Mouse (Mus musculus) liver, embryonic 16.5 days (tissue): ENCODE measurements at regions not wholly inside any gene's neighbourhood (a gene's known extent, or its start where the extent isn't known, plus 50 kb on each side); places are given as distances from the start of the nearest gene placed in this dataset.

ENCODE experiments used
- ATAC-seq: fragments of 200-750 bp; cut with Nextera tagmentation; 2 replicates; pipeline ENCODE4 v1.8.0; 2017; ENCODE audit warnings: low read depth, mild to moderate bottlenecking, moderate number of reproducible peaks, moderate library complexity
- H3K27ac ChIP-seq: fragments of 300-500 bp; sonication (generic); 2 replicates; pipeline ENCODE4 v1.5.1; 2014; ENCODE audit warnings: mild to moderate bottlenecking, low read length
- H3K27me3 ChIP-seq: fragments of 300-500 bp; sonication (generic); 2 replicates; pipeline ENCODE4 v1.6.1; 2014; ENCODE audit warnings: low read depth, low read length, mixed read lengths; ENCODE audit not compliant: control insufficient read depth, insufficient read depth
- H3K36me3 ChIP-seq: fragments of 300-500 bp; sonication (generic); 2 replicates; pipeline ENCODE4 v1.6.1; 2014; ENCODE audit warnings: mild to moderate bottlenecking; ENCODE audit not compliant: control insufficient read depth, insufficient read depth
- H3K4me1 ChIP-seq: fragments of 300-500 bp; sonication (generic); 2 replicates; pipeline ENCODE4 v1.6.1; 2014; ENCODE audit warnings: low read depth, low read length, mixed read lengths; ENCODE audit not compliant: control insufficient read depth
- H3K4me2 ChIP-seq: fragments of 300-500 bp; sonication (generic); 2 replicates; pipeline ENCODE4 v1.6.1; 2014; ENCODE audit warnings: low read depth, low read length, mixed read lengths
- H3K4me3 ChIP-seq: fragments of 300-500 bp; sonication (generic); 2 replicates; pipeline ENCODE4 v1.5.1; 2014; ENCODE audit warnings: low read depth, mild to moderate bottlenecking, low read length
- H3K9ac ChIP-seq: fragments of 300-500 bp; sonication (generic); 2 replicates; pipeline ENCODE4 v1.6.1; 2014; ENCODE audit warnings: low read depth, low read length
- H3K9me3 ChIP-seq: fragments of 300-500 bp; sonication (generic); replicated peaks from 2 replicates; pipeline ENCODE4 v1.6.1; 2016; ENCODE audit warnings: low read length; ENCODE audit not compliant: control insufficient read depth
- WGBS: fragments of 180-500 bp; shearing (Covaris S2); extraction: QIAGEN DNeasy Blood & Tissue Kit; methylation state at CpG from one replicate; pipeline ENCODE4 v1.1.7; 2014; ENCODE audit not compliant: insufficient replicate concordance; 5-methylcytosine and 5-hydroxymethylcytosine counted together

- WGBS: 11% methylated on average over 14 of the region's 14 CpGs
- no peak for ATAC-seq
- Histone ChIP-seq H3K9me3 (no peaks in the 10 kb centered on the region), H3K4me1 (no peaks in the 10 kb centered on the region), H3K4me2 (peak overlapping the region; percentile 21; the same call in 1 of the 2 replicates), H3K4me3 (no peak overlapping the region), H3K36me3 (no peaks in the 10 kb centered on the region), H3K27ac (no peak overlapping the region), H3K9ac (no peak overlapping the region), H3K27me3 (no peaks in the 10 kb centered on the region)
Measured at GRCm38 (mm10) chr5:134006470-134007126, 92.9 kb upstream of the Castor2 start.

DNA sequence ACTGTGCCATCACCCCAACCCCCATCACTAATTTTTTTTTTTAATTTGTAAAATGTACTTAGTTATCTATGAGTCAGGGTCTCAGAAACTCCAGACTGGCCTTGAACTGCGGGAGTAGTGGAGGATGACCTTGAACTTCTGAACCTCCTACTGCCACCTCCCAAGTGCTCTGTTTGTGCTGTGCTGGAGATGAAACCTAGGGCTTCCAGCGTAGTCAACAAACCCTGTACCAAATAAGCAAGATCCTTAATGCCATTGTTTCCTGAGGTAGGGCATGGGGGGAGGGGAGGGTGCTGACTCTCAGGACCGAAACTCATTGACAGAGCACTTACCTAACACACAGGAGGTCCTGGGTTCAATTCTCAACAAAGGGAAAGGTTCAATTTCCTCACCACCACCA is 93.5 kb upstream of the Castor2 start:
- Histone ChIP-seq H3K4me3 (no peak overlapping the region), H3K4me1 (no peaks in the 10 kb centered on the region), H3K36me3 (no peaks in the 10 kb centered on the region), H3K9ac (no peak overlapping the region), H3K4me2 (no peak overlapping the region), H3K27me3 (no peaks in the 10 kb centered on the region), H3K9me3 (no peaks in the 10 kb centered on the region), H3K27ac (no peak overlapping the region)
- WGBS: 51% methylated on average over 3 of the region's 3 CpGs
- no peak for ATAC-seq

DNA sequence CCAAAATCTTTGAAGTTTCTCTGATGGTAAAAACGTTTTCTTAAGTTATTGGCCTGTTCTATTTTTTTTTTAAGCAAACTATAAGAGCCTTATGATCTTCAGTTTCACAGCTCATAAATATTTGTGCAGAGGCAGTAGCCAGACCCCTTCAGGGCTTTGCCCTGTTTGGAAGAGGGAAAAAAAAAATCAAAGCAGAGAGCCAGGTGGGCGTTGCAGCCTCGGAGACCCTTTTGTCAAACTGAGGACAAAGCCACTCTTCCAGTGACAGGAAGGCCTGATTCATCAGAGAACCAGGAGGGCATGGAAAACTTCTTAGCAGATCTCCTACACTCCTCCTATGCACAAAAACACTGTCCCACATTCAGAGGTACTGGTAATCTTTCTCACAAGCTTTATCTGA is 99.4 kb upstream of the Castor2 start:
- Histone ChIP-seq H3K9ac (no peak overlapping the region), H3K27me3 (no peaks in the 10 kb centered on the region), H3K4me2 (no peak overlapping the region), H3K9me3 (no peaks in the 10 kb centered on the region), H3K27ac (no peak overlapping the region), H3K4me3 (no peak overlapping the region), H3K4me1 (no peaks in the 10 kb centered on the region), H3K36me3 (no peaks in the 10 kb centered on the region)
- 22% methylated on average over 3 of the region's 3 CpGs for WGBS
- no peak for ATAC-seq

- H3K36me3 ChIP-seq: no peaks in the 10 kb centered on the region
- no peak overlapping the region for H3K4me2 ChIP-seq
- ATAC-seq: no peak
- no peak overlapping the region for H3K4me3 ChIP-seq
- no peaks in the 10 kb centered on the region for H3K4me1 ChIP-seq
- H3K27ac ChIP-seq: no peak overlapping the region
- 28% methylated on average over 5 of the region's 5 CpGs for WGBS
- no peaks in the 10 kb centered on the region for H3K27me3 ChIP-seq
- H3K9ac ChIP-seq: no peak overlapping the region
- H3K9me3 ChIP-seq: no peaks in the 10 kb centered on the region
Measured at GRCm38 (mm10) chr5:133999698-134000097, 99.8 kb upstream of the Castor2 start.

DNA sequence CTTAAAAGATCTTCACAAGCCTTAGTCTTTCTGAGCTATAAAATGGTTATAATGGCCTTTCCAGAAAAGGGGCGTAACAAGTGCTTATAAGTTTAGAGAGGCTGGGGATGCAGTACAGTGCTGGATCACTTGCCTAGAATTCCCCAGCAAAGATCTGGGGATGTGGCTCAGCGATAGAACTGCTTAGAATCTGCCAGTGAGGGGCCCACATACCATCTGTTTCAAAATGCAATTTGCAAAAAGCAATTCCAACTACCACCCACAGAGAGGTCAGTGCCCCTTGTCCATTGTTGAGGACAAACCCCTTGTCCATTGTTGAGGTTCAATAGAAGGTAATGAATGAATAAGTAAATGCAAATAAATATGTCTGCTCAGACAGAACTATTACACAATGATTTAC is 107.5 kb upstream of the Castor2 start:
- Histone ChIP-seq H3K4me2 (no peak overlapping the region), H3K9ac (no peak overlapping the region), H3K9me3 (no peaks in the 10 kb centered on the region), H3K4me3 (no peak overlapping the region), H3K27me3 (no peaks in the 10 kb centered on the region), H3K27ac (no peak overlapping the region), H3K36me3 (no peaks in the 10 kb centered on the region), H3K4me1 (no peaks in the 10 kb centered on the region)
- WGBS: 52% methylated on average over 2 of the region's 2 CpGs
- no peak for ATAC-seq

DNA sequence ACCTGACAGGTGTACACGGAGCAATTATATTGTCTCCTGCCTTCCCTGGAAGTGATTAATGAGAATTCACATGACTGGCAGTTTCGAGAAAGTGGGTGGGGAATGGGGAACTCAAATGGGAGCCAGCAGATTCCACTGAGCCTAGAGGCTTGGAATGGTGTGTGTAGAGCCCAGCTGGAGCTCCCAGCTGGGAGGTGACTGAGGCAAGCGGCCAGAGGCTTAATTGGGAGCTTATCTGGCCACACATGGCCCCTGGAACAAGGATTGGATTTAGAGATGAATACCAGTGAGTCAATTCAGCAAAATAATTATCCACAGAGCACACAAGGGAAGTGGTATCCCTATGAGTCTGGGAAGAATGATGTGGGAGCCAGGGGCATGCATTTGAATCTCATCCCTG is 108.0 kb upstream of the Castor2 start:
- Histone ChIP-seq H3K9ac (no peak overlapping the region), H3K27ac (no peak overlapping the region), H3K27me3 (no peaks in the 10 kb centered on the region), H3K4me2 (no peak overlapping the region), H3K36me3 (no peaks in the 10 kb centered on the region), H3K9me3 (no peaks in the 10 kb centered on the region), H3K4me3 (no peak overlapping the region), H3K4me1 (no peaks in the 10 kb centered on the region)
- ATAC-seq: no peak
- 26% methylated on average over 3 of the region's 3 CpGs for WGBS

DNA sequence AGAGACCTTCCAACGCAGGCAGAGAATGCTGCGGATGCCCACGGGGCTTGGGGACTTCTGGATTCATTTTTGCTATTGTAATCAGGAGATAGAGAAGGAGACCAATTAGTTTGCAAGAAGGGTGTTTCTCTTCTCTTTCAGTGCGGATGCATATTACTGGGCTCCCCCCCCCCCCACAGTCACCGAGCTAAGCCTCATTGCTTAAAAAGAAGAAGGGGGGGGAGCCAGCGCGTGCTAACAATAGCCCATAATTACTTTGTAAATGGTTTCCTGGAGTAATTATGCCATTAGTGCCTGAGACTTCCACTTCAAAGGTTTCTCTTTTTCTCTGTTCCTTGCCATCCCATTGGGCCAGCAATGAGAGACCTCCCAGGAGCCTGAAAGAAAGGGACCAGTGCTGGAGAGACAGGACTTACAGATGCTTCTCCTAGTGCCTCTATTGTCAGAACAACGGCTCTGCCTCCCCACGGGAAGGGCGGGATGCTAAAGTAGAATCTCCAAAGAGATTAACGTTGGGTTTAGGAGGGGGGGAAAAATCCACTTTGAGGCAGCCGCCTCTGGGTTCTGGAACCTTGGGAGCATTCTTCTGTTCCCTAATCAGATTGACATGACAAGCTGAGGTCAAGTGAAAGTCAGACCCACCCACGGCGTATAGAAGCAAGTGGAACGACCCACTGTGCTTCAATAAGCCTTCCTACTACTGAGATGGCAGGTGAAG is 116.1 kb upstream of the Castor2 start:
- Histone ChIP-seq H3K4me2 (no peak overlapping the region), H3K4me3 (no peak overlapping the region), H3K36me3 (no peaks in the 10 kb centered on the region), H3K27me3 (no peaks in the 10 kb centered on the region), H3K9ac (no peak overlapping the region), H3K9me3 (no peaks in the 10 kb centered on the region), H3K4me1 (no peaks in the 10 kb centered on the region), H3K27ac (no peak overlapping the region)
- no peak for ATAC-seq
- 8% methylated on average over 14 of the region's 15 CpGs for WGBS

- H3K27me3 ChIP-seq: no peaks in the 10 kb centered on the region
- no peak for ATAC-seq
- 59% methylated on average over 12 of the region's 12 CpGs for WGBS
- H3K4me2 ChIP-seq: no peak overlapping the region
- H3K27ac ChIP-seq: no peak overlapping the region
- H3K4me3 ChIP-seq: no peak overlapping the region
- H3K4me1 ChIP-seq: no peaks in the 10 kb centered on the region
- H3K9ac ChIP-seq: no peak overlapping the region
- no peaks in the 10 kb centered on the region for H3K9me3 ChIP-seq
- H3K36me3 ChIP-seq: no peaks in the 10 kb centered on the region
Measured at GRCm38 (mm10) chr5:133970421-133970914, 129.0 kb upstream of the Castor2 start.

DNA sequence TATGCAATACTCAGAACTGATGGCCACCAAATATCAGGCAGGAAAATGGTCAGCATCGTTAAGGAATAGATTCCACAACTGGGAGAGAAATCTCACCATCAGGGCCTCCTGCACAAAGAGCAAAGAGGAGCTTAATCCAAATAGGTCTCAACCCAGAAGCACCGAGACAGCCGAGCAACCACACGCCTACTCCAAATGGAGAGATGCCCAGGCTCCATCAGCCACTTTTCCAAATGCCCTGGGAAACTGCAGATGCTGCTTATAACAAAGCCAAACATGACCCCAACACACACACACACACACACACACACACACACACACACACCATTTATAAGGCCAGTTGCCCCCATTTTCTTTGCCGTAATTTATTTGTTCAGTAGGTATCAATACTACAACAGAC is 136.2 kb upstream of the Castor2 start:
- Histone ChIP-seq H3K27ac (no peak overlapping the region), H3K27me3 (no peaks in the 10 kb centered on the region), H3K36me3 (no peaks in the 10 kb centered on the region), H3K9ac (no peak overlapping the region), H3K4me2 (no peak overlapping the region), H3K4me1 (no peaks in the 10 kb centered on the region), H3K9me3 (no peaks in the 10 kb centered on the region), H3K4me3 (no peak overlapping the region)
- ATAC-seq: no peak
- 67% methylated on average over 5 of the region's 5 CpGs for WGBS
